Mouse (Mus musculus) heart, postnatal 4 days (tissue): Measurements from ENCODE around the gene Actl7a. TPM values are rescaled to one million over a fixed set of nuclear protein-coding genes. Genes with fewer than 3 reads are reported as not detected.
A peak's percentile ranks its signal among the peaks of the same experiment; 100 is the strongest.

ENCODE experiments used
- DNase-seq: peaks from one replicate; pipeline ENCODE4 v3.0.0; 2021
- total RNA-seq, 2 experiments: library from RNA; stranded (reverse); gene quantifications; 2 replicates each; pipeline ENCODE4 v1.2.3; 2021

Actl7a gene
- total RNA-seq, 2 experiments from 2014 or later: not detected

DNA sequence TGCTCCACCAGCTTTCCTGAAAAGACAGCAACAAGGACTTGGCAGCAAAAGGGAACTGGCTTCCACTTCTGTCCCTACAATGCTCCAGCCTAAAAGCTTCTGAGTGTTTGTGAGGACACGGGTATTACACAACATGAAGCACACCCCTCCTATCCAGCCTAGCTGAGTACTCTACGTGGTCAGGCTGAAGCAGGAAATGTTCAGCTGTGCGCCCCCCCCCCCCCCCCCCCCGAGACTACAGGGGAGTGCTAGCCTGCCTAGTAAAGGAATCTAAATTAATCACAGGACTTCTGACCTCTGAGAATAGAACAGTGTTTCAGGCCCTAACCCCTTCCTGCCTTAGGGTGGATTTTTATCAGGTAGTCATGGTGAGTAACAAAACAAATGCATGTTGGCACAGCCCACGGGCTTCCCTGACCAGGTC lies 24.7 kb downstream of the Actl7a start:
- no peak for DNase-seq

- peak; percentile 53 for DNase-seq
Measured at GRCm38 (mm10) chr4:56768913-56769312, 25.7 kb downstream of the Actl7a start.

GRCm38 (mm10) chr4:56771065-56771464 lies 27.9 kb downstream of the Actl7a start:
- no peak for DNase-seq

DNA sequence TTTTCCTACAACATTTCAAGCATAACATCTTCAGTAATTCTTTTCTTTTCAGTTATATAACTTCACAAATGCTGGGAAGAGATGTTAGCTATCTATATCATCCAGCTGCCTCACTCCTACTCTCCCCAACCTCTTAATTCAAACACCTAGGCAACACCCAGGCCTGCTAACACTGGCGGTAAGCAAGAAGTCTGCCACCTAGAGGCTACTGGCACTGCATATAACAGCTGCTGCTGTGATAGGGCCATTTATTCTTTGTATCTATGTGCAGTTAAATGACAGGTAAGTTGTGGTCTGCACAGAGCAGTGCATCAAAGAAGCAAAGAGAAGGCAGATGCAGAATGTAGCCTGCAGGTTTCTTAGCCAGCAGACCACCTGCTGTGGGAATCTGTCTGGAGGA lies 48.2 kb downstream of the Actl7a start:
- DNase-seq: no peak

Other genes with a start within 250 kb of the Actl7a start
- not detected for gene Gm26657, start 3.3 kb upstream of the Actl7a start, total RNA-seq
- gene Actl7b, start 2.0 kb upstream of the Actl7a start, total RNA-seq: not detected
- 10 to 100 TPM; 31.1 to 33.2 TPM for gene Elp1, start 58.9 kb downstream of the Actl7a start, total RNA-seq
- gene Fam206a, start 58.9 kb downstream of the Actl7a start, total RNA-seq: 1 to 10 TPM; 5.3 to 5.6 TPM
- gene Ctnnal1, start 121.8 kb downstream of the Actl7a start, total RNA-seq: 10 to 100 TPM; 34.0 to 35.7 TPM
- 10 to 100 TPM; 68.3 to 71.7 TPM for gene Tmem245, start 204.0 kb downstream of the Actl7a start, total RNA-seq
- gene Frrs1l, start 247.0 kb downstream of the Actl7a start, total RNA-seq: under 1 TPM; 0.07 to 0.16 TPM